Mouse (Mus musculus): ENCODE results near the gene Cldn14.
"Not testable (repeated sequence)": the region's sequence is repeated elsewhere in the genome, so short reads cannot be mapped to it uniquely, and the experiment has no call there.

The Cldn14 gene

DNA sequence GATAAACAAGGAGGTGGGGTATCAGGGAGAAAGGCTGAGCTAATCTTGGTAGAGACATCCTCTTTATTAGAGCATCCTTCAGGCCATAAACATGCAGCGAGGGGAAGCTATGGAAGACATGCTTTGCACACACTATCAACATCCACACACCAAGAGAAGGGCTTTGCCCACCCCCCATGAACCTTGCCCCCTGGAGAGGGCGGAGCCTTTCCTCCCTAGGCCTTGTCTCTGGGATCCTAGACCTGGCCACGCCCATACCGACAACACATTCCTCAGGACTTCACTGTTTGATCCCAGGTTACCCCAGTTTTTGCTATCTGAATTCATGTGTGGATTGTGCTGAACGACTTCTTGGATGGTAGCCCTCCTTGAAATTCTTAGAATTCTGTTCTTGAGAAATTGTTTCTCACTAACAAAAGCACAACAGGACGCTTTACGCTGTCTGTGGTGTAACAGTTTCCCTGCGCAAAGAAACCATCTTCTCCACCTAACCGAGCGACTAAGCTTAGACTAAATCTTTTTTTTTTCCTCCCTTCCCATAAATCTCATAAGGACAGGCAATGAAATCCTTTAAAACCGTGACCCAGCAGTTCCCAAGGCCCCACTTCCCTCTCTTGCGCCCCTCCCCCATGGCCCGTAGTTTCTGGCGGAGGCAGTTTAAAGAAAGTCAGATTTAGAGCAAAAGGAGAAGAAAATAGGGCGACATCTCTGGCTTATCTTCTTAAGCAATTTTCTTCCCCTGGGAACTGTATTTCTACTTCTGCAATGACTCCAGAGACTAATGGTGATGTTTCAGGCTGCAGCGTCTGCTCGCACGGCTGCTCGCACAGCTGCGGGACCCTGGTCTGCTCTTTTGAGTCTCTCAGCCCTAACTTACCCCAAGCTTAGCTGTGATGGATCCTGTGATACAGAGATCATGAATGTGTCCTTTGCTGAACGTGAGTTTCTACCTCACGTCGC lies 1.7 kb downstream of the Cldn14 start:
- no peak for DNase-seq (ENCODE audit: low read depth)

DNA sequence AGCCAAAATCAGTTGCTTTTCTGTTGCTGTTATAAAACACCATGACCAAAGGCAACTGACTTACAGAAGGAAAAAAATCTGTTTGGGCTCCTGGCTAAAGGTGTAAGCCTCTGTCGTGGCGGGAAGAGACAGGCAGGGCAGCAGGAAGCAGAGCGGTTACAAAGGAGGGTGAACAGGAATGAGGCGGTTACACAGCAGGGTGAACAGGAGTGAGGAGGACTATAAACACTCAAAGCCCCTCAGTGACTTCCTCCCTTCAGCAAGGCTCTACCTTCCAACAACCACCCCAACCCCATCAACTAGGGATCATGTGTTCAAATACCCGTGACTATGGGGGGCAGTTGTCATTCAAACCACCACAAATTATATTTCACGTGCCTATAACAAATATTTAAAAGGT lies 5.2 kb downstream of the Cldn14 start:
- no peak for DNase-seq (ENCODE audit: low read depth)

DNA sequence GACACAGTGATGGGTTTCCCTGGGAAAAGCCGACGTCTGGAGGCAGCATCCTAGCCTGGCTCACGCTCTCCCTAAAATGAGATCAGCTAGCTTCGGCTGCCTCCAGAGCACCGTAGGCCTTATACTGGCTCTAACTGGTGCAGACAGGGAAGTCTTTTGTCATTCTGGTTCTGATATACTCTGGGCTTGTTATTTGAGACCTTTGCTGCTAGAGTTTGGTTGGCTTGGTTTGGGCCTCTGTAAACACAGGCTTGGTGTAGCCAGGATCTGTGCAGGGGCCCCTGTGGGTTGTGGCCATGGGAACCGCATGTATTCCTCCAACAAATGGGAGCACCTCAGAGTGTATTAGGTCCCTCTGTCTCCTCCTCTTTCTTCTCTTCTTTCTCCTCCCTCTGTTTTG lies 7.3 kb downstream of the Cldn14 start:
- no peak for DNase-seq (ENCODE audit: low read depth)

DNA sequence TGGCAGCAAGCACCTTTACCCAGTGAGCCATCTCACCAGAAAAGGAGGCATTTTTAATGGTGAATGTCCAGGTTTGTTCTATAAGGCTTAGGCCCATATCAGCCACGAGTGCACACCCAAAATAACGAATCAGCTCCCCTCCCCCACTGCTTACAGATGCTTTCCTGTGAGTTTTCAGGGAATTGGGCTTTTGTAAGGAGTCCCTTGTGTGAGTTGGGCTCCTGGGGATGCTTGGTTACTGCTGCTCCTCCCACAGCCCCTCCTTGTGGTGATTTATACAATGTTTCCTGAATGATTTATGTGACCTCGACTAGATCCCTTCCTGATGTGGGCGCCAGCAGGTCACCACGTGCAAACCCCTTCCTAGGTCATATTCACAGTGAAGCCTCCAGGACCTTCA lies 9.7 kb downstream of the Cldn14 start:
- DNase-seq (ENCODE audit: low read depth) = no peak

DNA sequence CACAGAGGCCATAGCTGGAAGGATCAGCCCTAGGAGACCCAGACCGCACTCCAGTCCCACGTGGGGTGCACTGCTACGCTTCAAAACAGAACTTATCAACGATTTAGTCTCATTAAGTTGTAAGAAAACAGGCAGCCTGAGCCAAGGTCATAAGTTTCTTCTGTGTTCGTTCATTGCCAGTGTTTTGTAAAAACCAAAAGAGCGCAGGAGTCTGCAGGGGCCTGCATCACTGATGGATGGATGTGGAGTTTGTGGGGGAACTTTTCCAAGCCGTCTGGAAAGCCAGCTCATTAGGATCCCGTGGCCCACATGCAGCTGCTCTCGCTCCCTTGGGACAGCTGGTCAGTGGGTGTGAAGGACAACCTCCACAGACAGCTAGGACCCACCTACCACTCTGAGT lies 25.1 kb downstream of the Cldn14 start:
- DNase-seq (ENCODE audit: low read depth) = no peak

DNA sequence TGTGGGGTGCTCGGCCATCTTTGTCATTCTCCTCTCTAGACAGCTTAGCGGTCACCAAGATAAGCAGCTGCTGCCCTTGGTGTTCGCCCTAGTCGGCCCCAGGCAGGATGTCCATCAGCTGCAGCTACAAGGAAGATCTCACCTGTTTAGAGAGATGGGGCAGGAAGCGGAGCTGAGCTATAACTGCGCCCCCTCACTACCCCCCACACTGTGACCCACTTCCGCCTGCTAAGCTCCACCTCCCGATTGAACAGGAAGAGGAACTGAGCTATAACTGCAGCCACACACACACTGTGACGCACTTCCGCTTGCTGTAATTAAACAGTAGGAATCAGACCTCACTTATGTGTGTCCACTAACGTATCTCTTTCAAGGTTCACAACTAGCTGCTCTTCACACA lies 26.3 kb downstream of the Cldn14 start:
- no peak for DNase-seq (ENCODE audit: low read depth)

DNA sequence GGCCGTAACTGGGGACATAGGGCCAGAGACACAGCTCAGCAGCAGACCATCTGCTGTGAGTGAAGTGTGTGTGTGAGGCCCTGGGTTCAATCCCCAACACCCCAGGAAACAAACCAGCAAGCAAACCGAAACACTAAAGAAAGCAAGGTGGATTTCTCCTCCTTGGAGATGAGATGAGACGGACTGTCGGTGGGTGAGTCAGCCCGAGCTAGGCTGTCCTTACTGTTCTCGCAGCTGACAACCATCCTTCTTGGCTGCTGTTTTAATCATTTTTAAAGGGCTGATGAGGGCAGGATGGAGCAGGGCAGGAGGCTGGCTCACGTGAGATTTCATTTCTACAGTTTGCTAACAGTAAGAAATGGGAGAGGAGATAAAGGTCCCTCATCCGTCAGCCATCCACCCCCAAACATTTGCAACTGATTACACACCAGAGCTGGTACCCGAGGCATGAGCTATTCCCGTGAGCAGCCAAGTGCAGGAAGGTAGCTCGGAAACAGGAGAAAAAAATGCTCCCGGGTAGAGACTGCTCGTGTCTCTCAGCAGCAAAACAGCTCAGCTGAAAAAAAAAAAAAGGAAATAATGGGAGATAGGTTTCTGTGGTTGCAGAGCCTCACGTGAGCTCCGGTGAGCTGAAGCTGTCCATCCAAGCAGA lies 27.3 kb downstream of the Cldn14 start:
- no peak for DNase-seq (ENCODE audit: low read depth)

DNA sequence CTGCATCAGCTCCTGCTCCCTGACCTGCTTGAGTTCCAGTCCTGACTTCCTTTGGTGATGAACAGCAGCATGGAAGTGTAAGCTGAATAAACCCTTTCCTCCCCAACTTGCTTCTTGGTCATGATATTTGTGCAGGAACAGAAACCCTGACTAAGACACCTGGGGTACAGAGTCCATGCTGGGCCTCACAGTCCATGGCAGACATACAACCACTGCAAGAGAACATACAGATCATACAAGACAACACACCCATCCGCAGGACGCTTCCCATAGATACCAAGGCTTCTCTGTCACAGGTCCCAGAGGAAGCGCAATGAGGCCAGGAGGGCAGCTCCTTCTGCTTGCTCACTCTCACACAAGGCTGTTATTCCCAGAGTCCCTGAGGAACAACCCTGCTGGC lies 28.3 kb downstream of the Cldn14 start:
- DNase-seq (ENCODE audit: low read depth) = not testable (repeated sequence)

DNA sequence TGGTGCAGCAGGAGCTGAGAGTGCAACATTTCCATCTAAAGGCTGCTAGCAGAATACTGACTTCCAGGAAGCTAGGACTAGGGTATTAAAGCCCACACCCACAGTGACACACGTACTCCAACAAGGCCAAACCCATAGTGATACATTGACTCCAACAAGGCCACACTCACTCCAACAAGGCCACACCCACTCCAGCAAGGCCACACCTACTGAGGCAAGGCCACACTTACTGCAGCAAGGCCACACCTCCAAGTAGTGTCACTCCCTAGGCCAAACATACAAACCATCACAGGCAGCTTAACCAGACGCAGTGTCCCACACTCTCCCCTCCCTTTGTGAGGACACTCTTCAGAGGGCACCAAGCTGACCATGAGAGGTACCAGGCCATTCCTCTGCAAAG lies 29.3 kb downstream of the Cldn14 start:
- DNase-seq (ENCODE audit: low read depth) = no peak

DNA sequence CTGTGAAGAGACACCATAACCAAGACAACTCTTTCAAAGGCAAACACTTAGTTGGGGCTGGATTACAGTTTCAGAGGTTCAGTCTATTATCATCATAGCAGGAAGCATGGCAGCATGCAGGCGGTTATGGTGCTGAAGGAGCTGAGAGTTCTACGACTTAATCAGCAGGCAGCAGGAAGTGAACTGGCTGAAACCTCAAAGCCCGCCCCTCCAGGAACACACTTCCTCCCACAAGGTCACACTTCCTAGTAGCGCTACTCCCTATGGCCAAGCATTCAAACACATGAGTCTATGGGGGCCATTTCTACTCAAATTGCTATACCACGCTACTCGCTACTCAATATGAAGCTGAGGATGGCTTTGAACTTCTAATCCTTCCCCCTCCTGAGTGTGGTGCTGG lies 31.1 kb downstream of the Cldn14 start:
- peak; percentile 27 for DNase-seq (ENCODE audit: low read depth)

DNA sequence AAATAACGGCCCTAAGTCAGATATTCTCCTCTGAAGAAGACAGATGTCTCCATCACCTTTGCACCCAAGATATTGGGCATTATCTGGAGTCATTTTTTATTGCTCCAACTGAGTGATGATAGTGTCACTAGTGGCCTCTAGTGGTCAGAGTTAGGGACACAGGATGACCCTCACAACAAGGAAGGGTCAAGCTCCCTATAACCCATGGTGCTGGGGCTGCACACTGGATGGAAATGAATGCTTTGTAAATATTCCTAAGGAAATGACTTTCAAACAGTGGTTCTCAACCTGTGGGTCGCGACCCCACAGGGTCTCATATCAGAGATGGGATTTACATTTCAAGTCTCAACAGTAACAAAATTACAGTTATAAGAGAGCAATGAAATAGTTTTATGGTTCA lies 31.7 kb downstream of the Cldn14 start:
- DNase-seq (ENCODE audit: low read depth) = no peak

DNA sequence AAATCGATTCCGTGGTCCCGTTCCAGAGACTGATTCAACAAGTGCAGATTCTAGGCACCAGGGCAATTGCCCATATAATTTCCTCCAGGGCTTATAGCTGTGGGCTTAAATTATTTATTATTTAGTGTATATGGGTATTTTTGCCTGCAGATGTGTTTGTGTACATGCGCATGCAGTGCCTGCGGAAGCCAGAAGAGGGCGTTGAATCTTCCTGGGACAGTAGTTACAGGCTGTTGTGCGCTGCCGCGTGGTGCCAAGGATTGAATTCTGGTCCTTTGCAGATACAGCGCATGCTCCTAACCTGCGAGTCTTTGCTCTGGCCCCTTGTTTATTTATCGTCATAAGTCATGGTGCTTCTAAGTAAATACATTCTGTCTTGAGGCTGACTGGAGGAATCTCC lies 33.2 kb downstream of the Cldn14 start:
- no peak for DNase-seq (ENCODE audit: low read depth)

DNA sequence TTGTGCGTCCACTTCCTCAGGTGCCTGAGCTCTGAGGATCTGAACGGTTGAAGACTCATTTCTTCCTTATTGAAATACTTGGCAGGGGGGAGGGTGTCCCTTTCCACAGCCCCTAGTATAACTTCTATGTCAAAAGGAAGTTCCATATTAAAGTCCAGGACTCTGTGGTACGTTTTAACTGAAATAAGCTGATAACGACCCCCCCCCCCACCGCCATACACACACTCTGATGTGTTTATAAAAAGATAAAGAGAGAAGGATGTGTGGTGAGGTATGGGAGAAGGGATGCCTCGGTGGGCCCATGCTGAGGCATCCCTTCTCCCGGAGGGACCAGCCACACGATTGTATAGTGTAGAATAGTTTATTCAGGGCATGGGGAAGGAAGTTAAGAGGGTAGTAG lies 34.4 kb downstream of the Cldn14 start:
- DNase-seq (ENCODE audit: low read depth) = no peak

DNA sequence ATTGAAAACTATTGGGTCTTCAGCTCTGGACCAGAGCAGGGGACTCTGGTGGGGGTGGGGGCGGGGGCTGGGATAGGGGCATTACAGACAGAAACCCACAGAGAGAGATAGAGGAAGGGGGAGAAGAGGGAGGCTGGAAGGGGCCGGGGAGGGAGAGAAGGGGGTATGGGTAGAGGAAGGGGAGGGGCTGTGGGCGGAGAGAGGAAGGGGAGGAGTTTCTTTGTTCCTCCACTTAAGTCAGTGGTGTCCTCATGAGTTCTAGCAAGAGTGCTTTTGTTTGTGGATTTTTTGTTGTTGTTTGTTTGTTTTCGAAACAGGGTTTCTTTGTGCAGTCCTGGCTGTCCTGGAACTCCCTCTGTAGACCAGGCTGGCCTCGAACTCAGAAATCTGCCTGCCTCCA lies 35.1 kb downstream of the Cldn14 start:
- DNase-seq (ENCODE audit: low read depth) = peak; percentile 54

DNA sequence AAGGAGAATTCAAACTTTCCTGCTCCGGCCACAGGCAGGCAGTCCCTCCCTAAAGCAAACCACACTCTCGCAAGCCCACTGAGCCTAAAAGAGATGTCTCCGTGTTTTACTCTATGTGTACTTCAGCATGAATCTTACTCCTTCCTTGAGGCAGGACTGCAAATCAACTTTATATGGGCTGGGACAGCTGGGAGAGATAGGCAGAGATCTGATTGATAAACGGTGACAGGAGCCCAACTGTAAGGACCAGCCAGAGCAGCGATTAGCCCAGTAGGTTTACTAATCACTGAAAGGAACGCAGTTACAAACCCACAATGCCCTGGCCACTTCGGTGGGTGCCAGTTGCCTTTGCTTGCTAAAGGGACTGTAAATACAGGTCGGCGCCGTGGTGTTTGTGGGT lies 35.5 kb downstream of the Cldn14 start:
- no peak for DNase-seq (ENCODE audit: low read depth)

DNA sequence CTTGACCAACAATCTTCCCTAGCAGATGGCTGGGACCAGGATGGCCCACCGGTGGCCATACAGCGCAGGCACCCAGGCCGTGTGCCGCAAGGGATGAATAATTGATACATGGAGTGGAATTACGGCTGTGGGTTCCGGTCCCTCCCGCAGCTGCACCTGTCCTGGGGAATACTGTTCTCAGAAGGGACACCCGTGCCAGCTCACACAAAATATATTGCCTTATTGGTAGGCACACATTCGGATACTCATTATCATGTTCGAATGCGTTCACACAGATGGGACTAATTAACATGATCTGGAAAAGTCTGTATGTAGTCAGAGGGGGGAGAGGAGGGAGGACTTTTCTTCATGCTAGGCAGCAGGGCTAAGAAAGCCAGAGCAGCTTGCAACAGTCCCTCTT lies 37.6 kb downstream of the Cldn14 start:
- DNase-seq (ENCODE audit: low read depth) = no peak

DNA sequence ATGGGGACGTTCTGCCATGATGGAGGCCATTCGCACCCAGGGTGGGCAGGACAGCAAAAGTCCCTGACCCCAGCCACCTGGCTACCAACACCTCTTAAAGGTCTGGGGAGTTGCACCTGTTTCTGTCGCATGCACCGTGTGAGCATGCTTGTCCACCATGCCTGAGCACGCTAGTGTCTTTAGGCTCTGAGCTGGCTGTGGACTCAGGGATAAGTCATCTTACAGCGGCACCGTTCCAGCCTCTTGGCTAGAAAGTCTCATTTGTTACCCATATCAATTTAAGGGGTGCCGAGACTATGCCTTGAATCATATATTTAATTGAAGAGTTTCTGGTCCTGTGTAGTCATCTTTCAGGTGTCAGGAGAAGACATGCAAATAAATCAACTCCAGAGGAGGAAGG lies 40.7 kb downstream of the Cldn14 start:
- DNase-seq (ENCODE audit: low read depth) = no peak

DNA sequence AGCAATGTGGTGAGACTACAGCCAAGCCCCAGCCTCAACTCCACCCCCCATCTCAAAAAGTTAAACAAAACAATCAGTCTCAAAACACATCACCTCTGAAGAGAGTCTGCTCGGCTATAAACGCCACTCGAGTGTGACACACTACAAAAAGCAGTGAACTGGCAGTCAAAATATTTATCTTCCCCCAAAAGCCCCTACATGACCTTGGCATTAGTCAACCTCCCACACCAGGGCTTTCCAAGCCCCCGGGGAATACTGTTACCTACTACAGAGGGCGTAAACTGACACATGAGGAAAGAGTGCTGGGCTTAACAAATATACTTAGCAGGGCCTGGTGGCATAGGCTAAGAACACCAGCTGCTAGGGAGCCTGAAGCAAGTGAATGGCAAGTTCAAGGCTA lies 46.4 kb downstream of the Cldn14 start:
- no peak for DNase-seq (ENCODE audit: low read depth)

DNA sequence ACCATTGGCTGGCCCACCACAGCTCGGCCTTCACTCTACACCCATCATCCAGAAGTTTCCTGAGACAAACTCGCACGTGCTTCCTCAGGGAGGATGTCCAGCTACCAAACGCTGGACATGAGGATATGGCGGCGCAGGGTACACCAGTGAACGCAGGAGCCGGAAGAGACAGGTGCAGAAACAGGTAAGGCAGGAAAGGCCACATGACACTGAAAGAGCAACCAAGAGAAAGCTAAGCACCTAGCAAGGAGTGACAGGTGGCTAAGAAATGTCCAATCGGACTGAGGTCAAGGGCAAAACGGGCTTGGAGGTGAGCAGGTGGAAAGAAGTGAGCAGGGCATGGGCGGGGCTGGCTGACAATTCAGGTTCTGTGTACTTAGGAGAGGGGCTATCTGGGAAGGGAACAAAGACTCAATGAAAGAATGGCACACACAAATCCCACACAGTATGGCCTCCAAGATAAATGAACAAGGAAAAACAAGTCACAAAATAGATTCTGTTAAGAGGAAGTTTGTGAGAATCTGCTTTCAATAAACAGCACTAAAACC lies 47.5 kb downstream of the Cldn14 start:
- DNase-seq (ENCODE audit: low read depth) = no peak

DNA sequence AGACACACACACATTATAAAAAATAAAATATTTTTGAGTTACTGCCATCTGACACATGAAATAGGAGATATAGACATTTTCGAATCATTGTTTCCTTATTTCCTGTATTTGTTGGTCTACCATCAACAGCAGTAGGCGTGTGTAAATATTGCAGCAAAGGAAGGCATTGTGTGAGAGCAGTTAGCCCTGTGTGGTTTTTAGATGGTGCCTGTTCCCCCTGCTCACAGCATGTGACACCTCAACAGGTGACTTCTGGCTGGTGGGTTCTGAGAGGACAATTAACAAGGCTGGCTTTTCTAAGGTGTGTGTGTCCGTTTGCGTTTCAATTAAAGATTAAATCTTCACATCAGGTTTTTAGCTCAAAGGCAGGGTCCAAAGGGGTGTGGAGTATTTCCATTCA lies 48.1 kb downstream of the Cldn14 start:
- DNase-seq (ENCODE audit: low read depth) = no peak

DNA sequence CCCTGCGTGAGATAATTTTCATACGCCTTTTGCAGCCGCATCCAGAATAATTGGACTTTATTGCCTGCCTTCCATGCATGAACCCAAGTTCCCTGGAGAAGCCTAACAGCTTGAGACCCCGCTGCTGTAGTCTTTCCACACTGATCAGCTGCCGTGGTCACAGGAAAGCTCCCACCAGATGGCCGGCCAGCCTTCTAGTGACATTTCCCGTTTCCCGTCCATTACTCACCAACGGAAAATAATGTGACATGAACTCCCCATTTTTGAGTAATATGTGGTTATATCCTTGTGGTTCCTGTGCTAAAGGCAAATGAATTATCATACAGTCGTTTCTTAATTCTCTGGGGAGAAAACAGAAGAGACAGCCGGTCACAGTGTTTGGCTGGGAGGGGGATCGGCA lies 51.2 kb downstream of the Cldn14 start:
- DNase-seq (ENCODE audit: low read depth) = no peak

DNA sequence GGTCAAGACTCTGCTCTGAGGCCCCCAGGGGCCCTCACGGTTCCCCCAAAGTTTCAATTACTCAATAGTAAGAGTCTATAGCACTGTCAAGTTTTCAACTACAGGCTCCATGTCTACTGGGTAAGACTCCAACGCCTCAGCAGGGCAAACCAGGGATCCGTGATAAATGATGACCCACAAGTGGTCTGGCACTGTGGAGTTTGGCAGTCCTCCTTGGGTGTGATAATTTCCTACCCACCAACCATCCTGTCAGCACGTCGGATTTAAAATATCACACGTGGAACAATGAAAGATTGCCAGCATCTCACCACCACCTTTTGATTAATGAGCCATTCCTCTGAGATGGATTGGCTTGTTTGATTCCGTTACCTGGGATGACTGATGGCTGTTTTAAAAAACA lies 51.7 kb downstream of the Cldn14 start:
- DNase-seq (ENCODE audit: low read depth) = no peak

DNA sequence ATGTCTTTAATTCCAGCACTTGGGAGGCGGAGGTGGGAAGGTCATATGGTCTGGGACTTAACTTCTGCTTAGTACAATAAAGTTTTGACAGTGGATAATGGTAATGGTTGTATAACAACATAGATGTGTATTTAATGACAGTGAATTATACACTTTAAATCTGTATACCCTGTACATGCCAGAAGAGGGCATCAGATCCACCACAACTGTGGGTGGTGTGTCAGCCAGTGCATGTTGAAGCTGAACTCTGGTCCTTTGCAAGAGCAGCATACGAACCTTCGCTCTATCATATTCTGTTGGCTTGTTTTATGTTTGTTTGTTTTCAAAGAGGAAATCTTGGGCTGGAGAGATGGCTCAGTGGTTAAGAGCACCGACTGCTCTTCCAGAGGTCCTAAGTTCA lies 61.2 kb downstream of the Cldn14 start:
- DNase-seq (ENCODE audit: low read depth) = no peak
